Mouse (Mus musculus) liver, adult 2 months (tissue): ENCODE results near the gene Dnajc12.

ENCODE experiments used
- CTCF ChIP-seq: fragments of 200-500 bp; IDR thresholded peaks from 2 replicates; pipeline ENCODE4 v1.5.1; 2011; ENCODE audit warnings: low read depth, low read length, control low read depth
- POLR2A ChIP-seq: fragments of 200-500 bp; IDR thresholded peaks from 2 replicates; pipeline ENCODE4 v1.6.1; 2011; ENCODE audit warnings: low read length, control low read depth; ENCODE audit not compliant: insufficient read depth; ENCODE audit errors: extremely low read depth

DNA sequence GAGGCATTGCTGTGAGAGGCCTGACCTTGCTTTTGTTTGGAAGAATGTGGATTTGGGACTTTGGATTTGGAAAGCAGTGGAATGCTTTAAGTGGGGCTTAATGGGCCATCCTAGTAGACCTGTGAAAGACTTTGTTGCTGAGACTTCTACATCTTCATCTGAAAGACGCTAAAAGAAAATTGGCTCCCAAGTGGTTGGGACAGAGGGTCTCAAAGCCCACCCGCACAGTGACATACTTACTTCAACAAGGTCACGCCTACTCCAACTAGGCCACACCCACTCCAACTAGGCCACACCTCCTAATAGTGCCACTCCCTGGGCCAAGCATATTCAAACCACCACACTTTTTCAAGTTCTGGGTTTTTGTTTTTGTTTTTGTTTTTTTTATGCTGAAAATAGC, 37.5 kb upstream of the Dnajc12 start:
- TF ChIP-seq CTCF (no peak), POLR2A (no peak)
